Mouse (Mus musculus) C2C12 (cell line): ENCODE results near the gene Slc1a3. TPM values are rescaled to one million over a fixed set of nuclear protein-coding genes. Genes with fewer than 3 reads are reported as not detected.
A peak's percentile ranks its signal among the peaks of the same experiment; 100 is the strongest.

Source experiments
- H3K27me3 ChIP-seq: one replicate; pipeline ENCODE4 v1.6.1; 2011; ENCODE audit not compliant: control insufficient read depth, insufficient read depth, insufficient read length
- H3K36me3 ChIP-seq: one replicate; pipeline ENCODE4 v1.6.1; 2011; ENCODE audit not compliant: control insufficient read depth, insufficient read depth
- H3K4me3 ChIP-seq: one replicate; pipeline ENCODE4 v1.5.1; 2011; ENCODE audit warnings: mild to moderate bottlenecking, control low read depth; ENCODE audit not compliant: poor library complexity, insufficient read depth, severe bottlenecking
- H3K79me2 ChIP-seq: one replicate; pipeline ENCODE4 v1.6.1; 2011; ENCODE audit not compliant: control insufficient read depth, insufficient read depth
- H3K79me3 ChIP-seq: one replicate; pipeline ENCODE4 v1.6.1; 2011; ENCODE audit warnings: low read depth, control low read depth
- H3ac ChIP-seq: one replicate; pipeline ENCODE3; 2011; ENCODE audit warnings: low read depth; ENCODE audit not compliant: control insufficient read depth, insufficient read length
- CEBPB ChIP-seq: IDR thresholded peaks from one replicate; pipeline ENCODE4 v1.6.1; 2011; ENCODE audit warnings: low read depth, mild to moderate bottlenecking, control low read depth, moderate library complexity
- CTCF ChIP-seq: IDR thresholded peaks from one replicate; pipeline ENCODE4 v1.5.1; 2011; ENCODE audit not compliant: control insufficient read depth, insufficient read depth, insufficient read length
- FOSL1 ChIP-seq: IDR thresholded peaks from one replicate; pipeline ENCODE4 v1.8.0; 2011; ENCODE audit warnings: mild to moderate bottlenecking, low read length; ENCODE audit not compliant: poor library complexity, insufficient read depth, severe bottlenecking
- MAX ChIP-seq: IDR thresholded peaks from one replicate; pipeline ENCODE4 v1.6.1; 2011; ENCODE audit warnings: mild to moderate bottlenecking, control low read depth
- MYOD1 ChIP-seq: IDR thresholded peaks from one replicate; pipeline ENCODE4 v1.6.1; 2011; ENCODE audit warnings: low read depth; ENCODE audit not compliant: control insufficient read depth, insufficient read length
- MYOG ChIP-seq: IDR thresholded peaks from one replicate; pipeline ENCODE4 v1.6.1; 2011; ENCODE audit not compliant: control insufficient read depth, insufficient read length; ENCODE audit errors: extremely low read depth
- USF1 ChIP-seq: IDR thresholded peaks from one replicate; pipeline ENCODE4 v1.6.1; 2011; ENCODE audit warnings: low read depth, mild to moderate bottlenecking, control low read depth, moderate library complexity
- polyA plus RNA-seq: library from polyadenylated mRNA; unstranded; fragments of >200 nt; fragmentation: generic; extraction: Trizol; gene quantifications from one replicate; pipeline ENCODE4 v1.2.1, GENCODE M21; 2012; ENCODE audit warnings: missing spikeins

The Slc1a3 gene
- polyA plus RNA-seq, 1 experiment = 3.8 TPM

DNA sequence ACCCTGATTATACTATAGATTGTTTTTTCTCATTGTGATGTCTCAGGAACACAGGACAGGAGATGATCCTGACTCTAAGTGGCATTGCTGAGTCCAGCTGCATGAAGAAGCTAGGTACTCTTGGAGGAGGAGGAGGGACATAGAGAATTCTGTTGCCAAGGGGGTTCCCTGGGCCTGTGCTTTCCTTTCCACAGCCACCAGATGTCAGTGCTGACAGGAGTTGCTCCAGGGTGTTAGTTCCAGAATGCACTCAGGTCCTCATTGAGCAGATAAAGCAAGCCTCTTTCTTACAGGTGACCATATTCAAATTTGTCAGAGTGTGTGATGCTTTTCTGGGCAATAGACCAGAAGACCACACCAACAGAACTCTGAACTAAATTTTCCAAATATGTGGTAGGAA is 86.7 kb downstream of the Slc1a3 start:
- TF ChIP-seq MYOD1 = no peak
- TF ChIP-seq CEBPB = no peak
- TF ChIP-seq MAX = no peak
- TF ChIP-seq CTCF = peak; percentile 21
- no peak overlapping the region for H3ac ChIP-seq
- no peaks in the 10 kb centered on the region for H3K27me3 ChIP-seq
- H3K79me3 ChIP-seq = no peaks in the 10 kb centered on the region
- no peak overlapping the region for H3K4me3 ChIP-seq
- no peaks in the 10 kb centered on the region for H3K36me3 ChIP-seq
- H3K79me2 ChIP-seq = no peaks in the 10 kb centered on the region

DNA sequence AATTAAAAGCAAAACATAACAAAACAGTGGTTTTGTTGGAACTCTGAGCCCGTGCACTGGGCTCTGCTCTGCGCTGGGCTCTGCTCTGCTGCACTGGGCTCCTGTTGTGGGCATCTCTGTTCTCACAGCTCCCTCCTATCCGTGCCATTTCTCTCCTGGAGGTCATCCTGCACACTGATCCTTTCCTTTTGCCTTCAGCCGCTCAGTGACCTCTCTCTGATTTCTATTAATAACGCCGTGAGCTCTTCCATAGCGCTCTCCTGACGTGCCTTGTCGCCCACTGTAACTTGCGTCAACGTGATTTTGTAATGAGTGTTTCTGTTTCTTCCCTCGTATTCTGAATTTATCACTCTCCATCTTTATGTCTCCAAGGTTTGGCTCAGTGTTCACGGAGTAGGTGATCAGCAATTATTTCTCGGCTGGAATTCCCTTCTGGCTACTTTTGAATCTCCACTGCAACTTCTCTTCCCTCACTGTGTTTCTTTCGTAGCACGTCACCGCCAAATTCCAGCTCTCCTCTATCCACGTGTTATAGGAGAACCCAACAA is 91.0 kb downstream of the Slc1a3 start:
- no peak for TF ChIP-seq USF1
- no peak for TF ChIP-seq MYOD1
- no peak for TF ChIP-seq MYOG
- no peak for TF ChIP-seq FOSL1
- no peak for TF ChIP-seq CEBPB
- no peak for TF ChIP-seq CTCF
- no peak for TF ChIP-seq MAX
- Histone ChIP-seq H3ac (no peak overlapping the region), H3K4me3 (no peak overlapping the region), H3K36me3 (no peaks in the 10 kb centered on the region), H3K79me2 (no peaks in the 10 kb centered on the region), H3K79me3 (no peaks in the 10 kb centered on the region), H3K27me3 (peaks cover 2% of the 10 kb centered on the region)

DNA sequence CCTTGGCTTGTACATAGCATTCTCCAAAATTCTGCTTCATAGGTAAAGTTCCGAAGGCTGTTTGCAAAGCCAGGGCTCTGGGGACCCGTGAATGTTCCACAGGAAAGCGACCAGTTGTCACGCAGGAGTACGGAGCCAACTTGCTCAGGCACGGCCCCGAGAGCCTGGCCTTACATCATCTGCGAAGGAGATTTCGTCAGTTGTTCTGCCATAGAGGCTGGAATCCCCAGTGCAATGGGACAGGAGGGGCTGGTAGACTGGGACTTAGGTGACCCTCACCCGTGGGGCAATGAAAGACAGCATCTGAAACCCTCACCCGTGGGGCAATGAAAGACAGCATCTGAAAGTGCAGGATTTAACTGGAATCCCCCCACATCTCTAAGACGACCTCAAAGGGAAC is 94.3 kb downstream of the Slc1a3 start:
- H3ac ChIP-seq = no peak overlapping the region
- no peaks in the 10 kb centered on the region for H3K36me3 ChIP-seq
- TF ChIP-seq USF1 (no peak), CEBPB (no peak)

DNA sequence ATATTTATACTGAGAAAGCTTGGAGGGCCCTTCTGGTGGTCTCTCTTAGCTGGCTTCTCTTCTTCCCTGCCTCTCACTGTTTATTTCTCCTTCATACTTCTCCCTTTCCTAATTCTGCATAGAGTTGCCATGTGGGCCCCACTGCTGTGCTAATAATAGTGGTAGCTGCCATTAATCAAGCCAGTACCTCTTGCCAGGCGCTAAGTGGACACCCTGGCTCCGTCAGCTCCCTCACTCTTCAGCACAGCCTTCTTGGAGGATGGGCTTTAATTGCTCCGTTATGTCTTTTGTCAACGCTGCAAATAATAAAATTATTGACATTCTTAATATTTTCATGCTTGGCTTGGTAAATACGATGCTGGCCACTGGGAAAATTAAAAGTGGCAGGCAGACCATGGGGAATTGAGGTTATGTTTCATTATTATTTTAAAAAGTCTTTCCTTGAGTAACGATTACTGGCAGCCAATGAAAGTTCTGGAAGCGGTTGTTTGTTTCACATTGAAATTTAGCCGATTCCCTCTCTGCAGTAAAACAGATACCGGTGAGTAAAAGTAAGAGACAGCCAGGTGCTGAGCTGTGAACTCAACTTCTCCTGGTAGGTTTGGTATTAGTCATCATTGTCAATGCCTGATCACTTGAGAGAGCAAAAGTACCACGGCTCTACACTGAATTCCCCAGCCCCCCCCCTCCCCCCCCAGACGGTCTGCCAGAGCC is 94.9 kb downstream of the Slc1a3 start:
- Histone ChIP-seq H3K36me3 (no peaks in the 10 kb centered on the region), H3K79me3 (no peaks in the 10 kb centered on the region), H3K27me3 (peaks cover 7% of the 10 kb centered on the region), H3K4me3 (no peak overlapping the region), H3ac (no peak overlapping the region), H3K79me2 (no peaks in the 10 kb centered on the region)
- no peak for TF ChIP-seq USF1
- TF ChIP-seq CTCF = no peak
- no peak for TF ChIP-seq MAX
- TF ChIP-seq CEBPB = no peak
- TF ChIP-seq MYOG = no peak
- no peak for TF ChIP-seq FOSL1
- TF ChIP-seq MYOD1 = no peak

More for the DNA sequence above, 94.3 kb downstream of the Slc1a3 start:
- Histone ChIP-seq H3K79me3 (no peaks in the 10 kb centered on the region), H3K79me2 (no peaks in the 10 kb centered on the region), H3K4me3 (no peak overlapping the region), H3K27me3 (peaks cover 7% of the 10 kb centered on the region)

DNA sequence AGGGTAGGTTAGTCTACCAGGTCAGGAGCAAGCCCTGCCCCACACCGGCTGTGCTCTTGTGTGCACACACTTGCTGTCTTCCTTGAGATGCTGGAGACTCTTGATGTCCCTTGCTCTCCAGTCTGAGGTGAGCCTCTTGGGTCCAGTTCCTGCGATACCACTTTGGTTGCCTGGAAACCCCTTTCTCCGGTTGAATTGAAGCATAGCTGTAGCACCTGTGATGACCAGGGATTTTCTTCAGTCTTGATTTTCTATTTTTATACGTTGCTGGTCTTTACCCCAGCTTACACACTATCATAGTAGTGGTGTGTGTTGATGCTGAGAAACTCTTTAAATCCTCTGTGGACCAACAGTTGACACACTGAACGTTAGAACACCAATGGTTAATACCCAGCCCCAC is 95.9 kb downstream of the Slc1a3 start:
- Histone ChIP-seq H3K36me3 (no peaks in the 10 kb centered on the region), H3K27me3 (peaks cover 7% of the 10 kb centered on the region), H3K79me3 (no peaks in the 10 kb centered on the region), H3ac (no peak overlapping the region), H3K4me3 (no peak overlapping the region), H3K79me2 (no peaks in the 10 kb centered on the region)
- TF ChIP-seq CTCF (no peak), MYOD1 (no peak), CEBPB (no peak), MYOG (no peak), USF1 (no peak), MAX (no peak)

DNA sequence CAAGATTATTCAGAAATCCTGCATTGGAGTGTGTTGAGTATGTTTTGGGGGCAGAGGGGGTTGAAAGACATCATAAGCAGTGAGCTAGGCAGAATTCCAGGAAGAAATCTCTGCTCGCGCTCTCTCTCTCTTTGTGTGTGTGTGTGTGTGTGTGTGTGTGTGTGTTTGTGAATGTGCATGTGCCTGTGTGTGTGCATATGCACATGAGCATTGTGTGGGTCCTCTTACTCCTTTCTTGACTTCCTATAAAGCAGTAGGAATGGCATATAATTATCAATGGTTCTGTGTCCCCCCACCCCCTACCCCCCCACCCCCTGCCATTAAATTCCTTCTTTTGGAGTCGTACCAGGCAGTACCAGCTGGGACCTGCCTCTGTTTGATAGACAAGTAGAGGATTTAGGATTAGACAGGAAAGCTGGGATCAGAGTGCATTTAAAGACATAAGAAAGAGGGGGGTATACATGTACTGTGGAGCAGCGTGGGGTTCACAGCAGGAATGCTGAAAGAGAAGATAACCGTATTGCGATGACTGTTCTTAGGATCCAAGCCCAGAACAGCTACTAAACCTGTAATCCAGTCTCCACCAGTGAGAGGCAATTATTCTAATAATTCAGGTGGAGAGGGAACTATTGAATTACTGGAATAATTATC is 104.9 kb downstream of the Slc1a3 start:
- Histone ChIP-seq H3ac (no peak overlapping the region), H3K27me3 (peaks cover 3% of the 10 kb centered on the region), H3K79me3 (no peaks in the 10 kb centered on the region), H3K36me3 (no peaks in the 10 kb centered on the region), H3K4me3 (no peak overlapping the region), H3K79me2 (no peaks in the 10 kb centered on the region)
- no peak for TF ChIP-seq MAX
- TF ChIP-seq MYOD1 = no peak
- TF ChIP-seq FOSL1 = no peak
- TF ChIP-seq CTCF = no peak
- TF ChIP-seq CEBPB = no peak
- no peak for TF ChIP-seq MYOG
